Mouse (Mus musculus): ENCODE data around the gene A1cf. TPM values are rescaled to one million over a fixed set of nuclear protein-coding genes. Genes with fewer than 3 reads are reported as not detected.

Gene A1cf
- total RNA-seq (2015) (not detected in 2 replicates), total RNA-seq (2017) (not detected in 2 replicates)

- ATAC-seq (replicated peaks; ENCODE audit: poor library complexity), result no peak
These were observed at the start of gene A1cf for GRCm38 (mm10) chr19:31868521-31868920. Gene A1cf, plus strand, starts transcription at chr19:31868764.

GRCm38 (mm10) chr19:31834250-31834649, 34.3 kb upstream of the A1cf start:
- ATAC-seq (replicated peaks; ENCODE audit: poor library complexity), result peak; percentile 87

- ATAC-seq (replicated peaks; ENCODE audit: poor library complexity), result no peak
These were observed 6.7 kb upstream of the A1cf start for GRCm38 (mm10) chr19:31861909-31862308.

- ATAC-seq (replicated peaks; ENCODE audit: poor library complexity), result no peak
These were observed 5.9 kb upstream of the A1cf start for GRCm38 (mm10) chr19:31862512-31863249.

GRCm38 (mm10) chr19:31865451-31865850, 3.1 kb upstream of the A1cf start:
- no peak for ATAC-seq (replicated peaks; ENCODE audit: poor library complexity)

- no peak for ATAC-seq (replicated peaks; ENCODE audit: poor library complexity)
These were observed 488 bp upstream of the A1cf start for GRCm38 (mm10) chr19:31868076-31868475.

- no peak for ATAC-seq (replicated peaks; ENCODE audit: poor library complexity)
These were observed 407 bp downstream of the A1cf start for GRCm38 (mm10) chr19:31868971-31869370.

- ATAC-seq (replicated peaks; ENCODE audit: poor library complexity), result no peak
These were observed 2.8 kb downstream of the A1cf start for GRCm38 (mm10) chr19:31871377-31871776.

- no peak for ATAC-seq (replicated peaks; ENCODE audit: poor library complexity)
These were observed 9.4 kb downstream of the A1cf start for GRCm38 (mm10) chr19:31877968-31878367.

GRCm38 (mm10) chr19:31884594-31884993, 16.0 kb downstream of the A1cf start:
- no peak for ATAC-seq (replicated peaks; ENCODE audit: poor library complexity)

- no peak for ATAC-seq (replicated peaks; ENCODE audit: poor library complexity)
These were observed 18.7 kb downstream of the A1cf start for GRCm38 (mm10) chr19:31887275-31887674.

GRCm38 (mm10) chr19:31889988-31890387, 21.4 kb downstream of the A1cf start:
- no peak for ATAC-seq (replicated peaks; ENCODE audit: poor library complexity)

- ATAC-seq (replicated peaks; ENCODE audit: poor library complexity), result no peak
These were observed 22.7 kb downstream of the A1cf start for GRCm38 (mm10) chr19:31891001-31891893.

GRCm38 (mm10) chr19:31895971-31896370, 27.4 kb downstream of the A1cf start:
- no peak for ATAC-seq (replicated peaks; ENCODE audit: poor library complexity)

- ATAC-seq (replicated peaks; ENCODE audit: poor library complexity), result no peak
These were observed 28.1 kb downstream of the A1cf start for GRCm38 (mm10) chr19:31896711-31897110.

GRCm38 (mm10) chr19:31905671-31906070, 37.1 kb downstream of the A1cf start:
- ATAC-seq (replicated peaks; ENCODE audit: poor library complexity), result no peak

GRCm38 (mm10) chr19:31910423-31910822, 41.9 kb downstream of the A1cf start:
- ATAC-seq (replicated peaks; ENCODE audit: poor library complexity), result peak; percentile 65

- ATAC-seq (replicated peaks; ENCODE audit: poor library complexity), result no peak
These were observed 45.4 kb downstream of the A1cf start for GRCm38 (mm10) chr19:31913946-31914345.

- ATAC-seq (replicated peaks; ENCODE audit: poor library complexity), result no peak
These were observed 51.8 kb downstream of the A1cf start for GRCm38 (mm10) chr19:31920357-31920756.

- ATAC-seq (replicated peaks; ENCODE audit: poor library complexity), result no peak
These were observed 53.3 kb downstream of the A1cf start for GRCm38 (mm10) chr19:31921852-31922251.

- ATAC-seq (replicated peaks; ENCODE audit: poor library complexity), result no peak
These were observed 55.2 kb downstream of the A1cf start for GRCm38 (mm10) chr19:31923615-31924352.

Data from megakaryocyte progenitor cell, adult 5-6 weeks (primary cell).